Mouse (Mus musculus) lung, adult 2 months (tissue): ENCODE results near the gene Ntn1.

Experiments used
- CTCF ChIP-seq: fragments of 200-500 bp; IDR thresholded peaks from 2 replicates; pipeline ENCODE4 v1.5.1; 2011; ENCODE audit warnings: mild to moderate bottlenecking, low read length, control low read depth; ENCODE audit not compliant: insufficient read depth
- POLR2A ChIP-seq: fragments of 200-500 bp; IDR thresholded peaks from 2 replicates; pipeline ENCODE4 v1.6.1; 2011; ENCODE audit warnings: low read depth, mild to moderate bottlenecking, control low read depth, low read length, borderline replicate concordance; ENCODE audit errors: extremely low read depth

GRCm38 (mm10) chr11:68390381-68391287, 10.0 kb downstream of the Ntn1 start:
- TF ChIP-seq POLR2A = no peak
- TF ChIP-seq CTCF = no peak
